Mouse (Mus musculus): ENCODE results near the gene Gm49416. TPM values are rescaled to one million over a fixed set of nuclear protein-coding genes. Genes with fewer than 3 reads are reported as not detected.
A peak's percentile ranks its signal among the peaks of the same experiment; 100 is the strongest.

Gm49416 gene
- polyA plus RNA-seq, 1 experiment from 2014 or later = not detected

- no peaks in the 10 kb centered on the region for H3K27me3 ChIP-seq (replicated peaks; ENCODE audit: control insufficient read depth, insufficient read depth, low read length)
- H3K36me3 ChIP-seq (ENCODE audit: control insufficient read depth, insufficient read depth) = peaks cover 41% of the 10 kb centered on the region
- no peak for TF ChIP-seq CTCF (IDR thresholded peaks at IDR 0.05; ENCODE audit: low read depth)
- 53% methylated on average over 10 of the region's 10 CpGs for WGBS
- ATAC-seq = no peak
- peak overlapping the region; percentile 80 for H3K4me3 ChIP-seq (ENCODE audit: low read depth, low read length)
- H3K9me3 ChIP-seq (ENCODE audit: control insufficient read depth) = no peaks in the 10 kb centered on the region
- H3K27ac ChIP-seq (ENCODE audit: low read depth, low read length) = peak overlapping the region; percentile 87
- peak overlapping the region; percentile 89 for H3K9ac ChIP-seq (ENCODE audit: low read depth, low read length)
- H3K4me2 ChIP-seq (replicated peaks; ENCODE audit: low read depth) = peak overlapping the region; percentile 86
- H3K4me1 ChIP-seq (replicated peaks; ENCODE audit: control insufficient read depth, insufficient read depth, low read length) = 0 out of 2 replicates have a peak, but pooled peaks cover 3% of the 10 kb centered on the region
These were observed 16.4 kb upstream of the Gm49416 start for GRCm38 (mm10) chr19:8872266-8872840.

- Histone ChIP-seq H3K4me2 (replicated peaks; ENCODE audit: low read depth) (no peak overlapping the region), H3K4me3 (ENCODE audit: low read depth, low read length) (no peak overlapping the region), H3K9me3 (ENCODE audit: control insufficient read depth) (no peaks in the 10 kb centered on the region), H3K4me1 (replicated peaks; ENCODE audit: control insufficient read depth, insufficient read depth, low read length) (0 out of 2 replicates have a peak, but pooled peaks cover 3% of the 10 kb centered on the region), H3K9ac (ENCODE audit: low read depth, low read length) (no peak overlapping the region), H3K27me3 (replicated peaks; ENCODE audit: control insufficient read depth, insufficient read depth, low read length) (no peaks in the 10 kb centered on the region), H3K27ac (ENCODE audit: low read depth, low read length) (no peak overlapping the region; the same call in 1 of the 2 replicates), H3K36me3 (ENCODE audit: control insufficient read depth, insufficient read depth) (peaks cover 43% of the 10 kb centered on the region)
- ATAC-seq = no peak
- WGBS = 88% methylated on average over 7 of the region's 7 CpGs
- TF ChIP-seq CTCF (IDR thresholded peaks at IDR 0.05; ENCODE audit: low read depth) = no peak
These were observed 13.7 kb upstream of the Gm49416 start for GRCm38 (mm10) chr19:8875031-8875430.

- Histone ChIP-seq H3K36me3 (ENCODE audit: control insufficient read depth, insufficient read depth) (peaks cover 20% of the 10 kb centered on the region), H3K4me1 (replicated peaks; ENCODE audit: control insufficient read depth, insufficient read depth, low read length) (no peaks in the 10 kb centered on the region), H3K4me3 (ENCODE audit: low read depth, low read length) (peak within 1 kb of the TSS; percentile 61), H3K9ac (ENCODE audit: low read depth, low read length) (peak within 1 kb of the TSS; percentile 78), H3K27me3 (replicated peaks; ENCODE audit: control insufficient read depth, insufficient read depth, low read length) (no peaks in the 10 kb centered on the region), H3K27ac (ENCODE audit: low read depth, low read length) (peak within 1 kb of the TSS; percentile 55), H3K4me2 (replicated peaks; ENCODE audit: low read depth) (peak within 1 kb of the TSS; percentile 81), H3K9me3 (ENCODE audit: control insufficient read depth) (no peaks in the 10 kb centered on the region)
- peak; percentile 93 for ATAC-seq
- WGBS = under 1% methylated on average over 42 of the region's 42 CpGs
- TF ChIP-seq CTCF (IDR thresholded peaks at IDR 0.05; ENCODE audit: low read depth) = no peak
These were observed 8.3 kb upstream of the Gm49416 start, which contains the start of gene Uqcc3 for GRCm38 (mm10) chr19:8880311-8881033. Gene Uqcc3, minus strand, starts transcription at chr19:8880923.

- ATAC-seq = peak; percentile 26; the same call in 1 of the 2 replicates
- peak overlapping the region; percentile 81 for H3K4me2 ChIP-seq (replicated peaks; ENCODE audit: low read depth)
- no peak for TF ChIP-seq CTCF (IDR thresholded peaks at IDR 0.05; ENCODE audit: low read depth)
- peak overlapping the region; percentile 78 for H3K9ac ChIP-seq (ENCODE audit: low read depth, low read length)
- H3K27ac ChIP-seq (ENCODE audit: low read depth, low read length) = no peak overlapping the region
- no peaks in the 10 kb centered on the region for H3K9me3 ChIP-seq (ENCODE audit: control insufficient read depth)
- peak overlapping the region; percentile 61 for H3K4me3 ChIP-seq (ENCODE audit: low read depth, low read length)
- H3K36me3 ChIP-seq (ENCODE audit: control insufficient read depth, insufficient read depth) = peaks cover 15% of the 10 kb centered on the region
- no peaks in the 10 kb centered on the region for H3K27me3 ChIP-seq (replicated peaks; ENCODE audit: control insufficient read depth, insufficient read depth, low read length)
- 14% methylated on average over 3 of the region's 3 CpGs for WGBS
- no peaks in the 10 kb centered on the region for H3K4me1 ChIP-seq (replicated peaks; ENCODE audit: control insufficient read depth, insufficient read depth, low read length)
These were observed 7.7 kb upstream of the Gm49416 start for GRCm38 (mm10) chr19:8881034-8881392.

GRCm38 (mm10) chr19:8883616-8884015 is 5.1 kb upstream of the Gm49416 start, which contains the start of the genes Lbhd1 and Gm49403:
Gene Lbhd1, plus strand, starts transcription at chr19:8883732.
Gene Gm49403, plus strand, starts transcription at chr19:8883930.
- Histone ChIP-seq H3K9me3 (ENCODE audit: control insufficient read depth) (no peaks in the 10 kb centered on the region), H3K36me3 (ENCODE audit: control insufficient read depth, insufficient read depth) (no peaks in the 10 kb centered on the region), H3K9ac (ENCODE audit: low read depth, low read length) (no peak within 1 kb of the TSS), H3K4me2 (replicated peaks; ENCODE audit: low read depth) (no peak within 1 kb of the TSS), H3K27ac (ENCODE audit: low read depth, low read length) (no peak within 1 kb of the TSS), H3K4me1 (replicated peaks; ENCODE audit: control insufficient read depth, insufficient read depth, low read length) (0 out of 2 replicates have a peak, but pooled peaks cover 3% of the 10 kb centered on the region), H3K27me3 (replicated peaks; ENCODE audit: control insufficient read depth, insufficient read depth, low read length) (no peaks in the 10 kb centered on the region), H3K4me3 (ENCODE audit: low read depth, low read length) (no peak within 1 kb of the TSS)
- 75% methylated on average over 3 of the region's 3 CpGs for WGBS
- no peak for TF ChIP-seq CTCF (IDR thresholded peaks at IDR 0.05; ENCODE audit: low read depth)
- no peak for ATAC-seq

- H3K9me3 ChIP-seq (ENCODE audit: control insufficient read depth) = no peaks in the 10 kb centered on the region
- H3K4me3 ChIP-seq (ENCODE audit: low read depth, low read length) = no peak overlapping the region
- ATAC-seq = no peak
- 0 out of 2 replicates have a peak, but pooled peaks cover 3% of the 10 kb centered on the region for H3K4me1 ChIP-seq (replicated peaks; ENCODE audit: control insufficient read depth, insufficient read depth, low read length)
- H3K4me2 ChIP-seq (replicated peaks; ENCODE audit: low read depth) = no peak overlapping the region
- no peaks in the 10 kb centered on the region for H3K27me3 ChIP-seq (replicated peaks; ENCODE audit: control insufficient read depth, insufficient read depth, low read length)
- 52% methylated on average over 1 of the region's 1 CpGs for WGBS
- no peak for TF ChIP-seq CTCF (IDR thresholded peaks at IDR 0.05; ENCODE audit: low read depth)
- H3K36me3 ChIP-seq (ENCODE audit: control insufficient read depth, insufficient read depth) = peaks cover 11% of the 10 kb centered on the region
- H3K27ac ChIP-seq (ENCODE audit: low read depth, low read length) = no peak overlapping the region
- no peak overlapping the region for H3K9ac ChIP-seq (ENCODE audit: low read depth, low read length)
These were observed 1.7 kb upstream of the Gm49416 start for GRCm38 (mm10) chr19:8886916-8887584.
